Mouse (Mus musculus) testis, adult 2 months (tissue): ENCODE results near the gene Klhl26.
"Not testable (repeated sequence)": the region's sequence is repeated elsewhere in the genome, so short reads cannot be mapped to it uniquely, and the experiment has no call there.

Experiments
- CTCF ChIP-seq: fragments of 200-500 bp; IDR thresholded peaks from 2 replicates; pipeline ENCODE4 v1.5.1; 2012; ENCODE audit warnings: low read depth, mild to moderate bottlenecking, inconsistent platforms, low read length, moderate library complexity; ENCODE audit not compliant: control insufficient read depth, insufficient read depth, insufficient replicate concordance
- POLR2A ChIP-seq: fragments of 200-500 bp; IDR thresholded peaks from 2 replicates; pipeline ENCODE4 v1.6.1; 2012; ENCODE audit warnings: low read depth, mild to moderate bottlenecking, inconsistent platforms, low read length, moderate library complexity; ENCODE audit not compliant: control insufficient read depth

DNA sequence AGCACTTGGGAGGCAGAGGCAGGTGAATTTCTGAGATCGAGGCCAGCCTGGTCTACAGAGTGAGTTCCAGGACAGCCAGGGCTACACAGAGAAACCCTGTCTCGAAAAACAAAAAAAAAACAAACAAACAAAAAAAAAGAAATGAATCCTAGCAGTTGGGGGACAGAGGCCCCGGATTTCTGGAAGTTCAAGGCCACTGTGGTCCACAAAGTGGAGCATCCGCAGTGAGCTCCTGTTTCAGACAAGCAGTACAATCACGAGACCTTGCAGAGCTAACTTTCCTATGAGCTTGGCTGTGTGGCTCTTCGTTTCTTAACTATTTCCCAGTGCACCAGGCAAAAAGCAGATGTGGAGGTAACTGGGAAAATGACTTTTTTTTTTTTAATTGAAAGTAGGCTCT is 34.4 kb upstream of the Klhl26 start:
- not testable (repeated sequence) for TF ChIP-seq POLR2A, CTCF
